ENCODE assay signal across 18 mouse cellular contexts in the genomic region with DNA sequence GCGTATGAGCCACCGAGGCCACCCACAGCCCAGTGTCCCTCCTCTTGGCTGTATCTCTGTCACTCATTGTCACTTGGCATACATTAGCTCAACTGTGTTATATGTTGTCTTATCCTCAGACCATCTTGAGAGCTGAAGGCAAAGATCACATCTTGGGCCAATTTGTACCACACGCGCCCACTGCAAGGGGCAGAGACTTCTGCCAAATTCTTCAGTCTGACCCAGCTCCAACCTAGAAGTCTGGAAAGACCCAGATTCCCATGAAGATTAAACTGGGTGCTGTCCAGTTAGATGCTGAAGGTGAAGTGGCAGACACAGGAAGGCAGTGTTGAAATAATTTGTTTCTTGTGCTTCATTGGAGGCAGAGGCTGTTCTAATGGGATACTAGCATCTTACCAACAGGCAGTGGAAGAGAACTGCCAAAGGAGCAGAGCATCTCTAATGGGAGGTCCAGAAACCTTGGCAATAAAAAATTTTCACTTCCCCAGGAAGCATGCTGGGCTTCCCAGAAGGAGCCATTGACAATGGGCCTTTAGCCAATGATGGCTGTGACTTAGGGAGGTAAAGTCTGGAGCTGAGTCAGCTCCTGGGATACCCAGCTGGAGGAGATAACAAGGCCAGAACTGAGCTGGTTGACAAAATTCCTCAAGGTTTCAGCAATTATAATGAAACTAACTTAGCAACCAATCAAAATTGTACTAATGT. TPM values are rescaled to one million over a fixed set of nuclear protein-coding genes. Genes with fewer than 3 reads are reported as not detected.
"Had no signal": no experiment of that assay in that cellular context is flagged by ENCODE, and none has a peak within 500 bp of the region (broad histone marks: within the 10 kb centered on the region; RNA-seq: fewer than 3 reads in every experiment).

No protein-coding gene starts in this region.

- H3K27ac ChIP-seq: lung, embryonic 15.5 days; macrophage; midbrain, embryonic 12.5 days; midbrain, embryonic 15.5 days; neural tube, embryonic 12.5 days; stomach, embryonic 15.5 days; stomach, postnatal 0 days had no signal

- H3K4me2 ChIP-seq: lung, embryonic 15.5 days; midbrain, embryonic 12.5 days; midbrain, embryonic 15.5 days; neural tube, embryonic 12.5 days; stomach, embryonic 15.5 days had no signal

- H3K4me3 ChIP-seq: lung, embryonic 15.5 days; megakaryocyte, embryonic 14.5 days; midbrain, embryonic 12.5 days; midbrain, embryonic 15.5 days; neural tube, embryonic 12.5 days; stomach, embryonic 15.5 days had no signal

- H3K27me3 ChIP-seq: neural tube, embryonic 12.5 days; stomach, embryonic 15.5 days had no signal

- DNase-seq: liver, postnatal 0 days; lung, adult 2 months; lung, postnatal 14 days; lung, postnatal 36 days; right cerebral cortex, postnatal 14 days; thymus, adult 2 months; thymus, postnatal 25 days; thymus, postnatal 4 days had no signal

- ATAC-seq: liver, postnatal 0 days; lung, postnatal 0 days; midbrain, embryonic 15.5 days had no signal

- H3K9ac ChIP-seq: liver, postnatal 0 days; lung, embryonic 15.5 days; midbrain, embryonic 12.5 days; midbrain, embryonic 15.5 days; neural tube, embryonic 12.5 days; stomach, embryonic 15.5 days had no signal

- H3K36me3 ChIP-seq: lung, embryonic 15.5 days; midbrain, embryonic 12.5 days; midbrain, embryonic 15.5 days; neural tube, embryonic 12.5 days; stomach, embryonic 15.5 days had no signal

- H3K9me3 ChIP-seq: lung, embryonic 15.5 days; megakaryocyte, embryonic 14.5 days; midbrain, embryonic 12.5 days; midbrain, embryonic 15.5 days; neural tube, embryonic 12.5 days; stomach, embryonic 15.5 days had no signal

RNA-seq across cellular contexts. Expression of a gene that starts 9.0 kb away (rescaled TPM):
- polyA plus RNA-seq: liver, postnatal 0 days; lung, adult 2 months; lung, embryonic 15.5 days; lung, postnatal 0 days; macrophage; stomach, postnatal 0 days; urinary bladder, adult 2 months had no signal
